Mouse (Mus musculus): Measurements from ENCODE around the gene Morf4l1.

- no peak for TF ChIP-seq CTCF (IDR thresholded peaks at IDR 0.05; ENCODE audit: control insufficient read depth, insufficient read depth, insufficient replicate concordance, low read depth, low read length)
- no peak for TF ChIP-seq POLR2A (IDR thresholded peaks at IDR 0.05; ENCODE audit: control insufficient read depth, low read depth, low read length)
Observed at GRCm38 (mm10) chr9:90163749-90164095, 49.1 kb upstream of the Morf4l1 start.
